In the genomic region with DNA sequence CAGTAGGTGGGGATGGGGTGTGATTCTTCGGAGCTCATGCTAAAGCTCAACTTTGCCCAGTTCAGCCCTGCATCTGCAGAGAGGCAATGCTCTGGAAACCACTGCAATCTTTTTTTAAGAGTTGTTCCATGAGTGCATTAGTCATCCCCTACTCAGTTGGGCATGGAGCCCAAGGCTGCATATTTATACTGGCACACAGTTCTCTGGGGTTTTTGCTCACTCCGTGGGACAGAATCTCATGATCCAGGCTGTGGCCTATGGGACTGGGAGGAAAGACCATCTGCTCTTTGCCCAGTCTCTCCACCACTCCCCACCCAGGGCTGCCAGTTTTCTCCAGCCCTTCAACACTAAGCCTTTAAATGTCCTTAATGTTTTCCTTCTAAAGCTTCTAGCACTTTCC, we compare ENCODE assay signal across 10 mouse cellular contexts. TPM values are rescaled to one million over a fixed set of nuclear protein-coding genes. Genes with fewer than 3 reads are reported as not detected.
DNase-seq lines count a peak whose midpoint lies in the region; ATAC-seq and TF ChIP-seq lines count a peak whose summit lies in the region.
"Had no signal": no experiment of that assay in that cellular context is flagged by ENCODE, and none has a peak within 500 bp of the region (broad histone marks: within the 10 kb centered on the region; RNA-seq: fewer than 3 reads in every experiment).

No protein-coding gene starts in this region.

- no peak for TF ChIP-seq EP300 in stomach, postnatal 0 days (optimal IDR thresholded peaks at IDR 0.05)

- H3K36me3 ChIP-seq in stomach, embryonic 16.5 days (ENCODE audit: control insufficient read depth, insufficient read depth, low read length): no peaks in the 10 kb centered on the region
- no peaks in the 10 kb centered on the region for H3K36me3 ChIP-seq in stomach, postnatal 0 days (ENCODE audit: control insufficient read depth, insufficient read depth, low read length)
- H3K36me3 ChIP-seq in intestine, embryonic 16.5 days (ENCODE audit: control insufficient read depth, insufficient read depth, low read length): no peaks in the 10 kb centered on the region
- H3K36me3 ChIP-seq in kidney, embryonic 15.5 days: no peaks in the 10 kb centered on the region

- peak; percentile 47; the same call in 1 of the 2 replicates for ATAC-seq in stomach, embryonic 16.5 days (ENCODE audit: insufficient read depth, low FRiP score)
- ATAC-seq in stomach, postnatal 0 days (ENCODE audit: low FRiP score, low TSS enrichment): no peak
- no peak for ATAC-seq in intestine, embryonic 16.5 days
- ATAC-seq in kidney, embryonic 15.5 days (replicated peaks; ENCODE audit: low FRiP score): no peak

- no peak for TF ChIP-seq CTCF in stomach, postnatal 0 days (IDR thresholded peaks at IDR 0.05; ENCODE audit: low read depth)
- no peak for TF ChIP-seq CTCF in gastrocnemius, adult 2 months (IDR thresholded peaks at IDR 0.05)

- WGBS in stomach, embryonic 16.5 days: 63% methylated on average over 2 of the region's 2 CpGs
- WGBS in stomach, postnatal 0 days: 30% methylated on average over 2 of the region's 2 CpGs
- WGBS in intestine, embryonic 16.5 days: 73% methylated on average over 2 of the region's 2 CpGs
- WGBS in kidney, embryonic 15.5 days: 72% methylated on average over 2 of the region's 2 CpGs

- 0 out of 2 replicates have a peak overlapping the region, but pooled peaks have one; percentile 23 for H3K27ac ChIP-seq in stomach, embryonic 16.5 days (ENCODE audit: low read length)
- no peak overlapping the region for H3K27ac ChIP-seq in stomach, postnatal 0 days (replicated peaks)
- peak overlapping the region; percentile 38; the same call in 1 of the 2 replicates for H3K27ac ChIP-seq in gastrocnemius, adult 2 months
- H3K27ac ChIP-seq in intestine, embryonic 16.5 days (ENCODE audit: low read length): no peak overlapping the region
- no peak overlapping the region for H3K27ac ChIP-seq in kidney, embryonic 15.5 days
- H3K27ac ChIP-seq: liver, embryonic 14.5 days had no signal

- H3K9me3 ChIP-seq in stomach, embryonic 16.5 days (replicated peaks; ENCODE audit: control insufficient read depth, low read length): no peaks in the 10 kb centered on the region; the same call in 1 of the 2 replicates
- no peaks in the 10 kb centered on the region for H3K9me3 ChIP-seq in stomach, postnatal 0 days (ENCODE audit: control insufficient read depth, low read length)
- no peaks in the 10 kb centered on the region for H3K9me3 ChIP-seq in intestine, embryonic 16.5 days (ENCODE audit: control insufficient read depth, low read length)
- no peaks in the 10 kb centered on the region for H3K9me3 ChIP-seq in kidney, embryonic 15.5 days (replicated peaks)

- H3K9ac ChIP-seq in stomach, embryonic 16.5 days (ENCODE audit: low read length): no peak overlapping the region
- no peak overlapping the region for H3K9ac ChIP-seq in stomach, postnatal 0 days (ENCODE audit: low read length)
- H3K9ac ChIP-seq in intestine, embryonic 16.5 days (ENCODE audit: low read depth, low read length): no peak overlapping the region
- no peak overlapping the region for H3K9ac ChIP-seq in kidney, embryonic 15.5 days
- H3K9ac ChIP-seq: liver, embryonic 14.5 days had no signal

- intact Hi-C loops in gastrocnemius, adult 2 months (cut with DNase I): no loop called here
- intact Hi-C loops in left cerebral cortex, postnatal 4 days (cut with DNase I): no loop called here

- no peaks in the 10 kb centered on the region for H3K4me1 ChIP-seq in stomach, embryonic 16.5 days (ENCODE audit: control insufficient read depth, insufficient read depth, low read length)
- no peaks in the 10 kb centered on the region for H3K4me1 ChIP-seq in stomach, postnatal 0 days (replicated peaks; ENCODE audit: control insufficient read depth, insufficient read depth)
- no peaks in the 10 kb centered on the region for H3K4me1 ChIP-seq in intestine, embryonic 16.5 days (ENCODE audit: control insufficient read depth, insufficient read depth, low read length)
- H3K4me1 ChIP-seq in kidney, embryonic 15.5 days: no peaks in the 10 kb centered on the region

- H3K4me2 ChIP-seq in stomach, embryonic 16.5 days (ENCODE audit: low read depth, low read length): no peak overlapping the region
- H3K4me2 ChIP-seq in stomach, postnatal 0 days (replicated peaks; ENCODE audit: low read depth): no peak overlapping the region
- no peak overlapping the region for H3K4me2 ChIP-seq in intestine, embryonic 16.5 days (ENCODE audit: low read depth, low read length)
- no peak overlapping the region for H3K4me2 ChIP-seq in kidney, embryonic 15.5 days

- no peak overlapping the region for H3K4me3 ChIP-seq in stomach, embryonic 16.5 days (replicated peaks; ENCODE audit: low read length)
- H3K4me3 ChIP-seq in stomach, postnatal 0 days (ENCODE audit: low read depth, low read length): no peak overlapping the region
- H3K4me3 ChIP-seq in gastrocnemius, adult 2 months: no peak overlapping the region
- no peak overlapping the region for H3K4me3 ChIP-seq in intestine, embryonic 16.5 days (ENCODE audit: low read length)
- H3K4me3 ChIP-seq in kidney, embryonic 15.5 days (replicated peaks): no peak overlapping the region

- no peak for DNase-seq in stomach, postnatal 0 days (ENCODE audit: low spot score)
- DNase-seq in gastrocnemius, adult 2 months: peak; percentile 63
- peak; percentile 16 for DNase-seq in left cerebral cortex, postnatal 4 days
- peak; percentile 35 for DNase-seq in urinary bladder, postnatal 25 days (ENCODE audit: low spot score)
- no peak for DNase-seq in liver

- H3K27me3 ChIP-seq in stomach, embryonic 16.5 days (ENCODE audit: control insufficient read depth, insufficient read depth, low read length): no peaks in the 10 kb centered on the region
- no peaks in the 10 kb centered on the region for H3K27me3 ChIP-seq in stomach, postnatal 0 days (ENCODE audit: control insufficient read depth, insufficient read depth, low read length)
- no peaks in the 10 kb centered on the region for H3K27me3 ChIP-seq in intestine, embryonic 16.5 days (replicated peaks; ENCODE audit: control insufficient read depth, insufficient read depth, low read length)
- no peaks in the 10 kb centered on the region for H3K27me3 ChIP-seq in kidney, embryonic 15.5 days

RNA-seq across cellular contexts. Expression of a gene that starts 40.0 kb away (rescaled TPM):
- 6.9 and 11.2 TPM in 2 replicates for polyA plus RNA-seq in stomach, embryonic 16.5 days (2015; fragmentation: Nextera tagmentation; extraction: Ambion mirVana)
- 26.6 and 30.2 TPM in 2 replicates for polyA plus RNA-seq in stomach, postnatal 0 days (2015; fragmentation: Nextera tagmentation; extraction: Ambion mirVana)
- 1 to 10 TPM; 2.2 to 5.4 TPM for total RNA-seq in gastrocnemius, adult 2 months (2021)
- total RNA-seq in left cerebral cortex, postnatal 4 days (2021): 10 to 100 TPM; 11.1 to 13.7 TPM
- 2.8 and 4.4 TPM in 2 replicates for polyA plus RNA-seq in intestine, embryonic 16.5 days (2015; fragmentation: Nextera tagmentation; extraction: Ambion mirVana)
- 1.0 and 1.7 TPM in 2 replicates for polyA plus RNA-seq in kidney, embryonic 15.5 days (2015; fragmentation: Nextera tagmentation; extraction: Ambion mirVana)

RNA-seq across cellular contexts. Expression of a gene that starts 59.1 kb away (rescaled TPM):
- 0.08 TPM in 1 of 2 replicates, not detected in the other for polyA plus RNA-seq in stomach, embryonic 16.5 days (2015; fragmentation: Nextera tagmentation; extraction: Ambion mirVana)
- polyA plus RNA-seq in stomach, postnatal 0 days (2015; fragmentation: Nextera tagmentation; extraction: Ambion mirVana): 0.08 TPM in 1 of 2 replicates, not detected in the other
- total RNA-seq in gastrocnemius, adult 2 months (2021): not detected
- 1 to 10 TPM; 2.7 to 3.3 TPM for total RNA-seq in left cerebral cortex, postnatal 4 days (2021)
- polyA plus RNA-seq in intestine, embryonic 16.5 days (2015; fragmentation: Nextera tagmentation; extraction: Ambion mirVana): 0.86 and 1.6 TPM in 2 replicates
- not detected in 2 replicates for polyA plus RNA-seq in kidney, embryonic 15.5 days (2015; fragmentation: Nextera tagmentation; extraction: Ambion mirVana)
- polyA plus RNA-seq: spleen, adult 2 months had no signal

Comparison
In these comparisons a context has a peak if more than half of its experiments do, and no peak if none do; other contexts are left out.
1. H3K27ac ChIP-seq: peak in stomach, embryonic 16.5 days (single experiment) and gastrocnemius, adult 2 months (single experiment); none in stomach, postnatal 0 days (single experiment), intestine, embryonic 16.5 days (single experiment) and kidney, embryonic 15.5 days (single experiment).
2. DNase-seq: peak in gastrocnemius, adult 2 months (single experiment), left cerebral cortex, postnatal 4 days (single experiment) and urinary bladder, postnatal 25 days (single experiment); none in stomach, postnatal 0 days (single experiment) and liver (single experiment).